Mouse (Mus musculus) left cerebral cortex, postnatal 25 days (tissue): ENCODE data around the gene Gprasp2. TPM values are rescaled to one million over a fixed set of nuclear protein-coding genes. Genes with fewer than 3 reads are reported as not detected.
A peak's percentile ranks its signal among the peaks of the same experiment; 100 is the strongest.
"Not testable (repeated sequence)": the region's sequence is repeated elsewhere in the genome, so short reads cannot be mapped to it uniquely, and the experiment has no call there.

Experiments used
- DNase-seq, 2 experiments: peaks; one replicate each; pipeline ENCODE4 v3.0.0; 2022; ENCODE audit warnings: low spot score in 2 of 2, mixed read lengths in 1 of 2
- intact Hi-C: fragments of 180-260 bp; cut with DNase I; formaldehyde crosslinking; loops from one replicate; pipeline ENCODE4 v1.15.1; 2025
- total RNA-seq, 2 experiments: library from RNA; stranded (reverse); gene quantifications; 2 replicates each; pipeline ENCODE4 v1.2.3; 2021

Gene Gprasp2
- 100 to 1,000 TPM; 161 to 192 TPM for total RNA-seq

- intact Hi-C loops: loop anchor here (10.0 kb wide), 1 partner anchor 126 kb away; no protein-coding TSS in a partner anchor
- peak; percentile 50 to 62 for DNase-seq
Observed at GRCm38 (mm10) chrX:135838521-135839360, at the start of gene Gprasp2. Gprasp2 (plus strand) TSS chrX:135839034.

- DNase-seq: no peak
- intact Hi-C loops: loop anchor here (10.0 kb wide), 1 partner anchor 47 kb away; the partner anchor contains the start of genes Armcx5 and Gprasp1
Observed at GRCm38 (mm10) chrX:135791536-135791935, 47.3 kb upstream of the Gprasp2 start.

GRCm38 (mm10) chrX:135792326-135792725 lies 46.5 kb upstream of the Gprasp2 start:
- intact Hi-C loops: loop anchor here (10.0 kb wide), 1 partner anchor 48 kb away; the partner anchor contains the start of genes Armcx5 and Gprasp1
- peak in 1 of 2 experiments; percentile 49 for DNase-seq

GRCm38 (mm10) chrX:135795591-135796304 lies 43.1 kb upstream of the Gprasp2 start:
- intact Hi-C loops: loop anchor here (5.0 to 10.0 kb wide), 2 partner anchors 33 to 51 kb away; partner anchors contain the start of genes Armcx5 and Gprasp1
- DNase-seq: peak; percentile 62 to 64

- intact Hi-C loops: loop anchor here (5.0 to 10.0 kb wide), 2 partner anchors 34 to 52 kb away; partner anchors contain the start of genes Armcx5 and Gprasp1
- DNase-seq: not testable (repeated sequence)
Observed at GRCm38 (mm10) chrX:135796305-135797211, 42.3 kb upstream of the Gprasp2 start.

GRCm38 (mm10) chrX:135797212-135797644 lies 41.6 kb upstream of the Gprasp2 start, which contains the start of gene Bhlhb9:
Bhlhb9 (plus strand) TSS chrX:135797594.
- peak in 1 of 2 experiments; percentile 75 for DNase-seq
- intact Hi-C loops: loop anchor here (5.0 to 10.0 kb wide), 2 partner anchors 35 to 52 kb away; partner anchors contain the start of genes Armcx5 and Gprasp1

GRCm38 (mm10) chrX:135804149-135804548 lies 34.7 kb upstream of the Gprasp2 start:
- intact Hi-C loops: no loop called here

GRCm38 (mm10) chrX:135805780-135806179 lies 33.1 kb upstream of the Gprasp2 start:
- intact Hi-C loops: loop anchor here (5.0 kb wide), 1 partner anchor 157 kb away; no protein-coding TSS in a partner anchor
- peak in 1 of 2 experiments; percentile 58 for DNase-seq

More at GRCm38 (mm10) chrX:135804149-135804548, 34.7 kb upstream of the Gprasp2 start:
- no peak for DNase-seq

- intact Hi-C loops: loop anchor here (10.0 kb wide), 1 partner anchor 129 kb away; no protein-coding TSS in a partner anchor
- DNase-seq: not testable (repeated sequence)
Observed at GRCm38 (mm10) chrX:135835896-135836295, 2.9 kb upstream of the Gprasp2 start.

- intact Hi-C loops: loop anchor here (10.0 kb wide), 1 partner anchor 127 kb away; no protein-coding TSS in a partner anchor
- peak in 1 of 2 experiments; percentile 51 for DNase-seq
Observed at GRCm38 (mm10) chrX:135837896-135838295, 938 bp upstream of the Gprasp2 start.

- intact Hi-C loops: loop anchor here (2.0 to 10.0 kb wide), 3 partner anchors 41 to 125 kb away; no protein-coding TSS in a partner anchor
Observed at GRCm38 (mm10) chrX:135839397-135840391, 860 bp downstream of the Gprasp2 start.

GRCm38 (mm10) chrX:135866806-135867205 lies 28.0 kb downstream of the Gprasp2 start:
- intact Hi-C loops, DNase-seq: not testable (repeated sequence)

More at GRCm38 (mm10) chrX:135839397-135840391, 860 bp downstream of the Gprasp2 start:
- DNase-seq: peak; percentile 41 to 60

GRCm38 (mm10) chrX:135876679-135877078 lies 37.8 kb downstream of the Gprasp2 start:
- intact Hi-C loops: no loop called here
- no peak for DNase-seq

- no peak for DNase-seq
- intact Hi-C loops: no loop called here
Observed at GRCm38 (mm10) chrX:135879626-135880025, 40.8 kb downstream of the Gprasp2 start.

- DNase-seq: peak; percentile 78 to 89
- intact Hi-C loops: loop anchor here (1.0 to 5.0 kb wide), 2 partner anchors 43 to 78 kb away; no protein-coding TSS in a partner anchor
Observed at GRCm38 (mm10) chrX:135885411-135886233, 46.8 kb downstream of the Gprasp2 start.

GRCm38 (mm10) chrX:135886234-135886585 lies 47.4 kb downstream of the Gprasp2 start:
- peak; percentile 10 to 18 for DNase-seq
- intact Hi-C loops: loop anchor here (5.0 kb wide), 1 partner anchor 44 kb away; no protein-coding TSS in a partner anchor
